Comparison of ENCODE assay signal across 8 mouse cellular contexts in the genomic region with DNA sequence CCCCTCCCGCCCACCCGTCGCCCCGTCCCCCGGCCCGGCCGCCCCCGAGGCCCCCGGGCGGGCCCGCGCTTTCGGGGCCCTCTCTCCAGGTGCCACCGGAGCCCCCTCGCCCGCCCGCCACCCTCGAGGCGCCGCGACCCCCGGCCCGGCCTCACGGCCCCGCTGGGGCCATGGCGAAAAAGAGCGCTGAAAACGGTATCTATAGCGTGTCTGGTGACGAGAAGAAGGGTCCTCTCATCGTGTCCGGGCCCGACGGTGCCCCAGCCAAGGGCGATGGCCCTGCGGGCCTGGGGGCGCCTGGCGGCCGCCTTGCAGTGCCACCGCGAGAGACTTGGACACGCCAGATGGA. TPM values are rescaled to one million over a fixed set of nuclear protein-coding genes. Genes with fewer than 3 reads are reported as not detected.
A peak's percentile ranks its signal among the peaks of the same experiment; 100 is the strongest.
DNase-seq lines count a peak whose midpoint lies in the region; ATAC-seq and TF ChIP-seq lines count a peak whose summit lies in the region.

No protein-coding gene starts in this region.

- WGBS in kidney, postnatal 0 days: 27% methylated on average over 34 of the region's 42 CpGs
- WGBS in embryonic facial prominence, embryonic 11.5 days: 20% methylated on average over 19 of the region's 42 CpGs
- 17% methylated on average over 41 of the region's 42 CpGs for WGBS in hindbrain, embryonic 15.5 days
- WGBS in midbrain, embryonic 15.5 days: 24% methylated on average over 27 of the region's 42 CpGs

- no peak for DNase-seq in kidney, postnatal 0 days (ENCODE audit: low spot score)
- no peak for DNase-seq in kidney, postnatal 36 days
- no peak for DNase-seq in embryonic facial prominence, embryonic 11.5 days (ENCODE audit: low spot score)
- no peak for DNase-seq in frontal cortex, postnatal 36 days (ENCODE audit: low spot score in 2 of 2)
- DNase-seq in thymus, adult 18-20 months: no peak

- H3K9ac ChIP-seq in kidney, postnatal 0 days (ENCODE audit: low read depth, low read length): peak overlapping the region; percentile 78
- H3K9ac ChIP-seq in embryonic facial prominence, embryonic 11.5 days (replicated peaks; ENCODE audit: low read length): peak overlapping the region; percentile 72
- peak overlapping the region; percentile 74 for H3K9ac ChIP-seq in hindbrain, embryonic 15.5 days
- H3K9ac ChIP-seq in midbrain, embryonic 15.5 days: peak overlapping the region; percentile 67

- H3K36me3 ChIP-seq in kidney, postnatal 0 days (ENCODE audit: insufficient read depth, low read length): no peaks in the 10 kb centered on the region
- H3K36me3 ChIP-seq in embryonic facial prominence, embryonic 11.5 days (replicated peaks; ENCODE audit: control insufficient read depth, insufficient read depth, low read depth, low read length): no peaks in the 10 kb centered on the region; the same call in 1 of the 2 replicates
- H3K36me3 ChIP-seq in hindbrain, embryonic 15.5 days: no peaks in the 10 kb centered on the region
- H3K36me3 ChIP-seq in midbrain, embryonic 15.5 days (replicated peaks): no peaks in the 10 kb centered on the region

- H3K27me3 ChIP-seq in kidney, postnatal 0 days (ENCODE audit: insufficient read depth, low read length): no peaks in the 10 kb centered on the region
- H3K27me3 ChIP-seq in embryonic facial prominence, embryonic 11.5 days (ENCODE audit: control insufficient read depth, insufficient read depth, low read length): no peaks in the 10 kb centered on the region
- H3K27me3 ChIP-seq in hindbrain, embryonic 15.5 days: no peaks in the 10 kb centered on the region
- H3K27me3 ChIP-seq in midbrain, embryonic 15.5 days (replicated peaks): no peaks in the 10 kb centered on the region

- peak overlapping the region; percentile 52 for H3K4me3 ChIP-seq in kidney, postnatal 0 days (replicated peaks; ENCODE audit: low read depth, low read length)
- H3K4me3 ChIP-seq in embryonic facial prominence, embryonic 11.5 days (ENCODE audit: low read depth, low read length): peak overlapping the region; percentile 66
- peak overlapping the region; percentile 62 for H3K4me3 ChIP-seq in hindbrain, embryonic 15.5 days
- peak overlapping the region; percentile 66 for H3K4me3 ChIP-seq in midbrain, embryonic 15.5 days

- TF ChIP-seq CTCF in kidney, postnatal 0 days (IDR thresholded peaks at IDR 0.05; ENCODE audit: low read depth): no peak

- peak overlapping the region; percentile 68 for H3K4me2 ChIP-seq in kidney, postnatal 0 days (ENCODE audit: low read length)
- H3K4me2 ChIP-seq in embryonic facial prominence, embryonic 11.5 days (ENCODE audit: low read depth, low read length): peak overlapping the region; percentile 74
- H3K4me2 ChIP-seq in hindbrain, embryonic 15.5 days: peak overlapping the region; percentile 75
- H3K4me2 ChIP-seq in midbrain, embryonic 15.5 days: peak overlapping the region; percentile 71

- H3K9me3 ChIP-seq in kidney, postnatal 0 days (replicated peaks; ENCODE audit: low read length): no peaks in the 10 kb centered on the region
- no peaks in the 10 kb centered on the region for H3K9me3 ChIP-seq in embryonic facial prominence, embryonic 11.5 days (replicated peaks; ENCODE audit: control insufficient read depth, low read length)
- no peaks in the 10 kb centered on the region for H3K9me3 ChIP-seq in hindbrain, embryonic 15.5 days
- no peaks in the 10 kb centered on the region for H3K9me3 ChIP-seq in midbrain, embryonic 15.5 days

- peak; percentile 18; the same call in 1 of the 2 replicates for ATAC-seq in kidney, postnatal 0 days (replicated peaks; ENCODE audit: low FRiP score, low read depth)
- 0 out of 2 replicates have a peak, but pooled peaks have one; percentile 16 for ATAC-seq in embryonic facial prominence, embryonic 11.5 days (replicated peaks; ENCODE audit: insufficient number of reproducible peaks, low FRiP score, low TSS enrichment, low read depth)
- no peak for ATAC-seq in hindbrain, embryonic 15.5 days (ENCODE audit: low FRiP score, low read depth)
- ATAC-seq in midbrain, embryonic 15.5 days (replicated peaks): peak; percentile 39
- ATAC-seq in CD4-positive, CD25-positive, alpha-beta regulatory T cell, adult 4 months: no peak

- H3K27ac ChIP-seq in kidney, postnatal 0 days: peak overlapping the region; percentile 76
- no peak overlapping the region for H3K27ac ChIP-seq in embryonic facial prominence, embryonic 11.5 days (replicated peaks; ENCODE audit: low read depth, low read length)
- peak overlapping the region; percentile 73 for H3K27ac ChIP-seq in hindbrain, embryonic 15.5 days (replicated peaks)
- peak overlapping the region; percentile 71 for H3K27ac ChIP-seq in midbrain, embryonic 15.5 days

- H3K4me1 ChIP-seq in kidney, postnatal 0 days (replicated peaks; ENCODE audit: insufficient read depth, low read length): no peaks in the 10 kb centered on the region
- no peaks in the 10 kb centered on the region for H3K4me1 ChIP-seq in embryonic facial prominence, embryonic 11.5 days (ENCODE audit: control insufficient read depth, insufficient read depth, low read length)
- H3K4me1 ChIP-seq in hindbrain, embryonic 15.5 days (replicated peaks): peaks cover 21% of the 10 kb centered on the region
- H3K4me1 ChIP-seq in midbrain, embryonic 15.5 days: peaks cover 21% of the 10 kb centered on the region

RNA-seq across cellular contexts. Expression of gene Slc6a8, which starts 0.6 kb away (rescaled TPM):
- 12.0 and 12.2 TPM in 2 replicates for polyA plus RNA-seq in kidney, postnatal 0 days (2015; fragmentation: Nextera tagmentation; extraction: Ambion mirVana)
- polyA plus RNA-seq in embryonic facial prominence, embryonic 11.5 days (2014; fragmentation: Nextera tagmentation; extraction: Ambion mirVana): 6.1 TPM in 2 replicates
- 6.7 and 7.0 TPM in 2 replicates for polyA plus RNA-seq in hindbrain, embryonic 15.5 days (2015; fragmentation: Nextera tagmentation; extraction: Ambion mirVana)
- polyA plus RNA-seq in midbrain, embryonic 15.5 days (2015; fragmentation: Nextera tagmentation; extraction: Ambion mirVana): 6.6 and 7.4 TPM in 2 replicates
- under 1 TPM; 0.63 TPM for polyA plus RNA-seq in CD4-positive, CD25-positive, alpha-beta regulatory T cell, adult 4 months (2017; shearing (Covaris generic))

RNA-seq across cellular contexts. Expression of gene Pnck, which starts 13.7 kb away (rescaled TPM):
- 15.7 and 18.7 TPM in 2 replicates for polyA plus RNA-seq in kidney, postnatal 0 days (2015; fragmentation: Nextera tagmentation; extraction: Ambion mirVana)
- 9.5 and 11.7 TPM in 2 replicates for polyA plus RNA-seq in embryonic facial prominence, embryonic 11.5 days (2014; fragmentation: Nextera tagmentation; extraction: Ambion mirVana)
- polyA plus RNA-seq in hindbrain, embryonic 15.5 days (2015; fragmentation: Nextera tagmentation; extraction: Ambion mirVana): 162 and 175 TPM in 2 replicates
- polyA plus RNA-seq in midbrain, embryonic 15.5 days (2015; fragmentation: Nextera tagmentation; extraction: Ambion mirVana): 179 and 188 TPM in 2 replicates
- polyA plus RNA-seq in CD4-positive, CD25-positive, alpha-beta regulatory T cell, adult 4 months (2017; shearing (Covaris generic)): 1 to 10 TPM; 2.6 to 2.7 TPM

RNA-seq across cellular contexts. Expression of gene Dusp9, which starts 34.4 kb away (rescaled TPM):
- 23.5 and 25.0 TPM in 2 replicates for polyA plus RNA-seq in kidney, postnatal 0 days (2015; fragmentation: Nextera tagmentation; extraction: Ambion mirVana)
- polyA plus RNA-seq in embryonic facial prominence, embryonic 11.5 days (2014; fragmentation: Nextera tagmentation; extraction: Ambion mirVana): 11.3 and 11.9 TPM in 2 replicates
- 0.82 and 1.0 TPM in 2 replicates for polyA plus RNA-seq in hindbrain, embryonic 15.5 days (2015; fragmentation: Nextera tagmentation; extraction: Ambion mirVana)
- 0.43 and 0.46 TPM in 2 replicates for polyA plus RNA-seq in midbrain, embryonic 15.5 days (2015; fragmentation: Nextera tagmentation; extraction: Ambion mirVana)
- polyA plus RNA-seq in CD4-positive, CD25-positive, alpha-beta regulatory T cell, adult 4 months (2017; shearing (Covaris generic)): under 1 TPM in 1 of 2 experiments, not detected in 1; 0.31 TPM

RNA-seq across cellular contexts. Expression of gene Bcap31, which starts 42.4 kb away (rescaled TPM):
- polyA plus RNA-seq in kidney, postnatal 0 days (2015; fragmentation: Nextera tagmentation; extraction: Ambion mirVana): 285 and 288 TPM in 2 replicates
- polyA plus RNA-seq in embryonic facial prominence, embryonic 11.5 days (2014; fragmentation: Nextera tagmentation; extraction: Ambion mirVana): 159 and 172 TPM in 2 replicates
- 134 and 137 TPM in 2 replicates for polyA plus RNA-seq in hindbrain, embryonic 15.5 days (2015; fragmentation: Nextera tagmentation; extraction: Ambion mirVana)
- 112 and 115 TPM in 2 replicates for polyA plus RNA-seq in midbrain, embryonic 15.5 days (2015; fragmentation: Nextera tagmentation; extraction: Ambion mirVana)
- polyA plus RNA-seq in CD4-positive, CD25-positive, alpha-beta regulatory T cell, adult 4 months (2017; shearing (Covaris generic)): 100 to 1,000 TPM; 283 to 291 TPM

RNA-seq across cellular contexts. Expression of gene Abcd1, which starts 42.8 kb away (rescaled TPM):
- polyA plus RNA-seq in kidney, postnatal 0 days (2015; fragmentation: Nextera tagmentation; extraction: Ambion mirVana): 12.3 and 14.1 TPM in 2 replicates
- polyA plus RNA-seq in embryonic facial prominence, embryonic 11.5 days (2014; fragmentation: Nextera tagmentation; extraction: Ambion mirVana): 8.0 and 8.3 TPM in 2 replicates
- 12.9 and 13.9 TPM in 2 replicates for polyA plus RNA-seq in hindbrain, embryonic 15.5 days (2015; fragmentation: Nextera tagmentation; extraction: Ambion mirVana)
- polyA plus RNA-seq in midbrain, embryonic 15.5 days (2015; fragmentation: Nextera tagmentation; extraction: Ambion mirVana): 12.8 and 13.5 TPM in 2 replicates
- 10 to 100 TPM; 23.3 to 44.3 TPM for polyA plus RNA-seq in CD4-positive, CD25-positive, alpha-beta regulatory T cell, adult 4 months (2017; shearing (Covaris generic))

Comparison
In these comparisons a context has a peak if more than half of its experiments do, and no peak if none do; other contexts are left out.
1. ATAC-seq: peak in kidney, postnatal 0 days (single experiment), embryonic facial prominence, embryonic 11.5 days (single experiment) and midbrain, embryonic 15.5 days (single experiment); none in hindbrain, embryonic 15.5 days (single experiment) and CD4-positive, CD25-positive, alpha-beta regulatory T cell, adult 4 months (single experiment).
2. Peak in every context shown above with its lines, with median percentiles within 50 percentile points of each other: H3K4me2 ChIP-seq, H3K4me3 ChIP-seq and H3K9ac ChIP-seq.